Mouse (Mus musculus) olfactory bulb, adult 2 months (tissue): ENCODE results near the gene Sgta.

Experiments used
- CTCF ChIP-seq: fragments of 200-500 bp; IDR thresholded peaks from 2 replicates; pipeline ENCODE4 v1.5.1; 2012; ENCODE audit warnings: low read depth, mild to moderate bottlenecking, low read length, moderate library complexity; ENCODE audit not compliant: insufficient read depth
- POLR2A ChIP-seq: fragments of 200-500 bp; IDR thresholded peaks from 2 replicates; pipeline ENCODE4 v1.6.1; 2012; ENCODE audit warnings: mild to moderate bottlenecking, low read depth, low read length, moderate library complexity; ENCODE audit not compliant: insufficient read depth

DNA sequence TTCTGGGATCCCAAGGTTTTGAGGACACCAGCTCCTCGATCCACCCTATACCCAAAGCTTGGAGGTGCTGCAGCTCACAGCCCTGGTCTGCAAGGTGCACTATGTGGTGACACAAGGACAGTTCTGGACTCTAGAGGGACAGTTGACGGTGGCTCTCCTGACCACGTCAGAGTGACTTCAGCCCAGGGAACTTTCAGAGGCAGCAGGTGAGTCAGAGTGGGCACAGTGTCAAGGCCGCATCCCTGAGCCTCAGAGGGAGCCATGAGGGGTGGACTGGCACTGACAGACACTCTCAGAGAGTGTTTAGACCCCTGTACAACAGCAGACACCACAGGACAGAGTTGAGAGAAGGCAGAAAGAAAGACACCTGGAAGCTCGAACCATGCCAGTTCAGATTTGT lies 7.4 kb downstream of the Sgta start:
- TF ChIP-seq POLR2A = no peak
- no peak for TF ChIP-seq CTCF
